Mouse (Mus musculus): ENCODE data around the gene Abcb6. TPM values are rescaled to one million over a fixed set of nuclear protein-coding genes. Genes with fewer than 3 reads are reported as not detected.
A peak's percentile ranks its signal among the peaks of the same experiment; 100 is the strongest.

Gene Abcb6
- total RNA-seq, 2 experiments from 2014 or later, result 2.5 to 5.3 TPM

- ATAC-seq (ENCODE audit: poor library complexity, severe bottlenecking), result no peak
Measured at GRCm38 (mm10) chr1:75148727-75149126, 31.5 kb downstream of the Abcb6 start.

GRCm38 (mm10) chr1:75147411-75148135, 32.6 kb downstream of the Abcb6 start:
- ATAC-seq (ENCODE audit: poor library complexity, severe bottlenecking), result no peak

GRCm38 (mm10) chr1:75145589-75145988, 34.6 kb downstream of the Abcb6 start:
- ATAC-seq (ENCODE audit: poor library complexity, severe bottlenecking), result no peak

GRCm38 (mm10) chr1:75142301-75143261, 37.6 kb downstream of the Abcb6 start, which contains the start of the genes Cnppd1 and Retreg2:
Gene Cnppd1 (minus strand): TSS chr1:75142711.
Gene Retreg2 (plus strand): TSS chr1:75142778.
- peak; percentile 58 for ATAC-seq (ENCODE audit: poor library complexity, severe bottlenecking)

GRCm38 (mm10) chr1:75141486-75142190, 38.6 kb downstream of the Abcb6 start:
- ATAC-seq (ENCODE audit: poor library complexity, severe bottlenecking), result peak; percentile 71

- no peak for ATAC-seq (ENCODE audit: poor library complexity, severe bottlenecking)
Measured at GRCm38 (mm10) chr1:75140601-75141190, 39.5 kb downstream of the Abcb6 start.

GRCm38 (mm10) chr1:75138448-75138847, 41.7 kb downstream of the Abcb6 start:
- no peak for ATAC-seq (ENCODE audit: poor library complexity, severe bottlenecking)

- no peak for ATAC-seq (ENCODE audit: poor library complexity, severe bottlenecking)
Measured at GRCm38 (mm10) chr1:75136730-75137129, 43.5 kb downstream of the Abcb6 start.

- no peak for ATAC-seq (ENCODE audit: poor library complexity, severe bottlenecking)
Measured at GRCm38 (mm10) chr1:75136293-75136692, 43.9 kb downstream of the Abcb6 start.

GRCm38 (mm10) chr1:75133421-75134207, 46.6 kb downstream of the Abcb6 start, which contains the start of gene Slc23a3:
Gene Slc23a3 (minus strand): TSS chr1:75133890.
- no peak for ATAC-seq (ENCODE audit: poor library complexity, severe bottlenecking)

- no peak for ATAC-seq (ENCODE audit: poor library complexity, severe bottlenecking)
Measured at GRCm38 (mm10) chr1:75128641-75129040, 51.6 kb downstream of the Abcb6 start.

GRCm38 (mm10) chr1:75125418-75125817, 54.8 kb downstream of the Abcb6 start:
- ATAC-seq (ENCODE audit: poor library complexity, severe bottlenecking), result 0 out of 2 replicates have a peak, but pooled peaks have one; percentile 1

GRCm38 (mm10) chr1:75124346-75125321, 55.6 kb downstream of the Abcb6 start, which contains the start of gene Nhej1:
Gene Nhej1 (minus strand): TSS chr1:75125200.
- peak; percentile 91 for ATAC-seq (ENCODE audit: poor library complexity, severe bottlenecking)

- ATAC-seq (ENCODE audit: poor library complexity, severe bottlenecking), result no peak
Measured at GRCm38 (mm10) chr1:75122211-75122610, 58.0 kb downstream of the Abcb6 start.

Data from megakaryocyte, adult 5-6 weeks (primary cell).